Mouse (Mus musculus) urinary bladder, postnatal 36 days (tissue): ENCODE results near the gene 1700003E16Rik.
"Not testable (repeated sequence)": the region's sequence is repeated elsewhere in the genome, so short reads cannot be mapped to it uniquely, and the experiment has no call there.

Experiments
- DNase-seq, 2 experiments: peaks; one replicate each; pipeline ENCODE4 v3.0.0; 2022; ENCODE audit warnings: low spot score in 2 of 2, mixed read lengths in 1 of 2

1700003E16Rik gene

GRCm38 (mm10) chr6:83159456-83159855 is 3.3 kb downstream of the 1700003E16Rik start:
- DNase-seq, result not testable (repeated sequence)

GRCm38 (mm10) chr6:83161442-83161841 is 5.2 kb downstream of the 1700003E16Rik start:
- DNase-seq, result no peak

GRCm38 (mm10) chr6:83161921-83162641 is 5.9 kb downstream of the 1700003E16Rik start:
- peak; percentile 46 to 54 for DNase-seq

- DNase-seq, result peak; percentile 59
Measured at GRCm38 (mm10) chr6:83162701-83163100, 6.5 kb downstream of the 1700003E16Rik start.

- DNase-seq, result no peak
Measured at GRCm38 (mm10) chr6:83165026-83165606, 8.9 kb downstream of the 1700003E16Rik start.

GRCm38 (mm10) chr6:83165607-83166242 is 9.5 kb downstream of the 1700003E16Rik start, which contains the start of gene Dctn1:
TSS of gene Dctn1 (plus strand) at chr6:83165920.
- peak; percentile 91 to 94 for DNase-seq

- DNase-seq, result no peak
Measured at GRCm38 (mm10) chr6:83166243-83166630, 10.0 kb downstream of the 1700003E16Rik start.

- DNase-seq, result peak in 1 of 2 experiments; percentile 27
Measured at GRCm38 (mm10) chr6:83169872-83170271, 13.7 kb downstream of the 1700003E16Rik start.

- no peak for DNase-seq
Measured at GRCm38 (mm10) chr6:83171063-83171462, 14.9 kb downstream of the 1700003E16Rik start.

- DNase-seq, result no peak
Measured at GRCm38 (mm10) chr6:83172240-83172920, 16.2 kb downstream of the 1700003E16Rik start.

- DNase-seq, result no peak
Measured at GRCm38 (mm10) chr6:83175996-83176395, 19.8 kb downstream of the 1700003E16Rik start.

GRCm38 (mm10) chr6:83179390-83180117 is 23.4 kb downstream of the 1700003E16Rik start:
- peak in 1 of 2 experiments; percentile 16 for DNase-seq

GRCm38 (mm10) chr6:83180605-83181004 is 24.4 kb downstream of the 1700003E16Rik start:
- no peak for DNase-seq

- no peak for DNase-seq
Measured at GRCm38 (mm10) chr6:83184858-83185435, 28.7 kb downstream of the 1700003E16Rik start.

- DNase-seq, result peak in 1 of 2 experiments; percentile 15
Measured at GRCm38 (mm10) chr6:83185895-83186861, 30.0 kb downstream of the 1700003E16Rik start.

- no peak for DNase-seq
Measured at GRCm38 (mm10) chr6:83186946-83187345, 30.7 kb downstream of the 1700003E16Rik start.

GRCm38 (mm10) chr6:83193571-83193970 is 37.4 kb downstream of the 1700003E16Rik start:
- no peak for DNase-seq

GRCm38 (mm10) chr6:83197345-83198004 is 41.3 kb downstream of the 1700003E16Rik start:
- DNase-seq, result no peak

GRCm38 (mm10) chr6:83203320-83203719 is 47.1 kb downstream of the 1700003E16Rik start:
- DNase-seq, result no peak
